Mouse (Mus musculus): ENCODE measurements around the gene Lcp1. TPM values are rescaled to one million over a fixed set of nuclear protein-coding genes. Genes with fewer than 3 reads are reported as not detected.

The Lcp1 gene
- polyA plus RNA-seq, 1 experiment from 2014 or later: 12.9 TPM

- ATAC-seq (ENCODE audit: low FRiP score, low read depth): no peak
Measured at GRCm38 (mm10) chr14:75159375-75159774, 28.5 kb downstream of the Lcp1 start.

GRCm38 (mm10) chr14:75163866-75164265 lies 33.0 kb downstream of the Lcp1 start:
- H3K27ac ChIP-seq (replicated peaks): no peak overlapping the region
- H3K4me1 ChIP-seq (replicated peaks): no peaks in the 10 kb centered on the region
- ATAC-seq (ENCODE audit: low FRiP score, low read depth): no peak
- H3K4me2 ChIP-seq: no peak overlapping the region
- H3K4me3 ChIP-seq: no peak overlapping the region
- no peak overlapping the region for H3K9ac ChIP-seq
- H3K27me3 ChIP-seq: no peaks in the 10 kb centered on the region
- 92% methylated on average over 8 of the region's 8 CpGs for WGBS
- H3K9me3 ChIP-seq: no peaks in the 10 kb centered on the region
- no peaks in the 10 kb centered on the region for H3K36me3 ChIP-seq

More at GRCm38 (mm10) chr14:75159375-75159774, 28.5 kb downstream of the Lcp1 start:
- Histone ChIP-seq H3K9me3 (no peaks in the 10 kb centered on the region), H3K4me3 (no peak overlapping the region), H3K4me1 (replicated peaks) (no peaks in the 10 kb centered on the region), H3K9ac (no peak overlapping the region), H3K27me3 (no peaks in the 10 kb centered on the region), H3K36me3 (no peaks in the 10 kb centered on the region), H3K4me2 (no peak overlapping the region), H3K27ac (replicated peaks) (no peak overlapping the region)
- WGBS: 96% methylated on average over 2 of the region's 2 CpGs

- H3K36me3 ChIP-seq: no peaks in the 10 kb centered on the region
- H3K27ac ChIP-seq (replicated peaks): no peak overlapping the region
- no peak overlapping the region for H3K4me3 ChIP-seq
- no peaks in the 10 kb centered on the region for H3K4me1 ChIP-seq (replicated peaks)
- 91% methylated on average over 9 of the region's 9 CpGs for WGBS
- H3K27me3 ChIP-seq: no peaks in the 10 kb centered on the region
- H3K9me3 ChIP-seq: no peaks in the 10 kb centered on the region
- no peak overlapping the region for H3K4me2 ChIP-seq
- ATAC-seq (ENCODE audit: low FRiP score, low read depth): no peak
- no peak overlapping the region for H3K9ac ChIP-seq
Measured at GRCm38 (mm10) chr14:75164345-75164744, 33.4 kb downstream of the Lcp1 start.

GRCm38 (mm10) chr14:75165574-75166131 lies 34.8 kb downstream of the Lcp1 start:
- no peaks in the 10 kb centered on the region for H3K27me3 ChIP-seq
- H3K9ac ChIP-seq: no peak overlapping the region
- no peaks in the 10 kb centered on the region for H3K36me3 ChIP-seq
- H3K9me3 ChIP-seq: no peaks in the 10 kb centered on the region
- H3K4me1 ChIP-seq (replicated peaks): no peaks in the 10 kb centered on the region
- no peak for ATAC-seq (ENCODE audit: low FRiP score, low read depth)
- no peak overlapping the region for H3K27ac ChIP-seq (replicated peaks)
- no peak overlapping the region for H3K4me2 ChIP-seq
- WGBS: 84% methylated on average over 2 of the region's 2 CpGs
- H3K4me3 ChIP-seq: no peak overlapping the region

- WGBS: 93% methylated on average over 3 of the region's 3 CpGs
- ATAC-seq (ENCODE audit: low FRiP score, low read depth): no peak
Measured at GRCm38 (mm10) chr14:75168501-75168900, 37.6 kb downstream of the Lcp1 start.

GRCm38 (mm10) chr14:75170546-75170945 lies 39.6 kb downstream of the Lcp1 start:
- H3K36me3 ChIP-seq: no peaks in the 10 kb centered on the region
- no peak overlapping the region for H3K4me2 ChIP-seq
- no peak for ATAC-seq (ENCODE audit: low FRiP score, low read depth)
- H3K27ac ChIP-seq (replicated peaks): no peak overlapping the region
- H3K9me3 ChIP-seq: no peaks in the 10 kb centered on the region
- 85% methylated on average over 1 of the region's 1 CpGs for WGBS
- no peak overlapping the region for H3K4me3 ChIP-seq
- no peaks in the 10 kb centered on the region for H3K27me3 ChIP-seq
- no peaks in the 10 kb centered on the region for H3K4me1 ChIP-seq (replicated peaks)
- no peak overlapping the region for H3K9ac ChIP-seq

More at GRCm38 (mm10) chr14:75168501-75168900, 37.6 kb downstream of the Lcp1 start:
- Histone ChIP-seq H3K9ac (no peak overlapping the region), H3K4me2 (no peak overlapping the region), H3K4me1 (replicated peaks) (no peaks in the 10 kb centered on the region), H3K36me3 (no peaks in the 10 kb centered on the region), H3K27ac (replicated peaks) (no peak overlapping the region), H3K27me3 (no peaks in the 10 kb centered on the region), H3K9me3 (no peaks in the 10 kb centered on the region), H3K4me3 (no peak overlapping the region)

GRCm38 (mm10) chr14:75174296-75174695 lies 43.4 kb downstream of the Lcp1 start:
- H3K27me3 ChIP-seq: no peaks in the 10 kb centered on the region
- no peak overlapping the region for H3K9ac ChIP-seq
- no peak overlapping the region for H3K27ac ChIP-seq (replicated peaks)
- H3K36me3 ChIP-seq: no peaks in the 10 kb centered on the region
- 93% methylated on average over 8 of the region's 8 CpGs for WGBS
- ATAC-seq (ENCODE audit: low FRiP score, low read depth): no peak
- no peak overlapping the region for H3K4me3 ChIP-seq
- H3K4me2 ChIP-seq: no peak overlapping the region
- no peaks in the 10 kb centered on the region for H3K9me3 ChIP-seq
- no peaks in the 10 kb centered on the region for H3K4me1 ChIP-seq (replicated peaks)

GRCm38 (mm10) chr14:75174731-75175555 lies 44.0 kb downstream of the Lcp1 start:
- Histone ChIP-seq H3K4me3 (no peak overlapping the region), H3K4me1 (replicated peaks) (no peaks in the 10 kb centered on the region)

GRCm38 (mm10) chr14:75175781-75176180 lies 44.9 kb downstream of the Lcp1 start:
- Histone ChIP-seq H3K27me3 (no peaks in the 10 kb centered on the region), H3K36me3 (no peaks in the 10 kb centered on the region), H3K27ac (replicated peaks) (no peak overlapping the region), H3K4me2 (no peak overlapping the region), H3K4me3 (no peak overlapping the region), H3K9ac (no peak overlapping the region), H3K9me3 (no peaks in the 10 kb centered on the region), H3K4me1 (replicated peaks) (no peaks in the 10 kb centered on the region)
- 91% methylated on average over 7 of the region's 7 CpGs for WGBS
- ATAC-seq (ENCODE audit: low FRiP score, low read depth): no peak

More at GRCm38 (mm10) chr14:75174731-75175555, 44.0 kb downstream of the Lcp1 start:
- no peaks in the 10 kb centered on the region for H3K27me3 ChIP-seq
- WGBS: 85% methylated on average over 9 of the region's 9 CpGs
- no peaks in the 10 kb centered on the region for H3K36me3 ChIP-seq
- no peak overlapping the region for H3K9ac ChIP-seq
- H3K9me3 ChIP-seq: no peaks in the 10 kb centered on the region
- no peak overlapping the region for H3K4me2 ChIP-seq
- no peak overlapping the region for H3K27ac ChIP-seq (replicated peaks)
- no peak for ATAC-seq (ENCODE audit: low FRiP score, low read depth)

- WGBS: 74% methylated on average over 4 of the region's 4 CpGs
- H3K27me3 ChIP-seq: no peaks in the 10 kb centered on the region
- H3K36me3 ChIP-seq: no peaks in the 10 kb centered on the region
- no peak overlapping the region for H3K4me3 ChIP-seq
- no peaks in the 10 kb centered on the region for H3K4me1 ChIP-seq (replicated peaks)
- H3K9ac ChIP-seq: no peak overlapping the region
- no peak for ATAC-seq (ENCODE audit: low FRiP score, low read depth)
- no peak overlapping the region for H3K27ac ChIP-seq (replicated peaks)
- H3K4me2 ChIP-seq: no peak overlapping the region
- no peaks in the 10 kb centered on the region for H3K9me3 ChIP-seq
Measured at GRCm38 (mm10) chr14:75176425-75177045, 45.6 kb downstream of the Lcp1 start.

- Histone ChIP-seq H3K27ac (replicated peaks) (no peak overlapping the region), H3K4me1 (replicated peaks) (no peaks in the 10 kb centered on the region), H3K4me2 (no peak overlapping the region), H3K4me3 (no peak overlapping the region), H3K36me3 (no peaks in the 10 kb centered on the region), H3K27me3 (no peaks in the 10 kb centered on the region), H3K9me3 (no peaks in the 10 kb centered on the region), H3K9ac (no peak overlapping the region)
- 71% methylated on average over 3 of the region's 3 CpGs for WGBS
- ATAC-seq (ENCODE audit: low FRiP score, low read depth): no peak
Measured at GRCm38 (mm10) chr14:75177400-75177799, 46.5 kb downstream of the Lcp1 start.

GRCm38 (mm10) chr14:75178384-75178793 lies 47.5 kb downstream of the Lcp1 start:
- H3K36me3 ChIP-seq: no peaks in the 10 kb centered on the region
- no peak overlapping the region for H3K9ac ChIP-seq

More at GRCm38 (mm10) chr14:75178384-75178793, 47.5 kb downstream of the Lcp1 start:
- Histone ChIP-seq H3K4me1 (replicated peaks) (no peaks in the 10 kb centered on the region), H3K27me3 (no peaks in the 10 kb centered on the region), H3K27ac (replicated peaks) (no peak overlapping the region), H3K4me3 (no peak overlapping the region), H3K9me3 (no peaks in the 10 kb centered on the region), H3K4me2 (no peak overlapping the region)
- no peak for ATAC-seq (ENCODE audit: low FRiP score, low read depth)
- WGBS: 84% methylated on average over 14 of the region's 14 CpGs

Data from hindbrain, embryonic 15.5 days (tissue).